In genomic region chr15:31284922-31285631, GRCm38 (mm10) we compare ENCODE assay signal across 15 mouse cellular contexts.
DNase-seq lines count a peak whose midpoint lies in the region; ATAC-seq lines count a peak whose summit lies in the region.
"Had no signal": no experiment of that assay in that cellular context is flagged by ENCODE, and none has a peak within 500 bp of the region (broad histone marks: within the 10 kb centered on the region; RNA-seq: fewer than 3 reads in every experiment).

No protein-coding gene starts in this region.

- H3K9ac ChIP-seq in hindbrain, embryonic 16.5 days (ENCODE audit: low read depth, low read length) = no peak overlapping the region
- no peak overlapping the region for H3K9ac ChIP-seq in hindbrain, embryonic 12.5 days
- no peak overlapping the region for H3K9ac ChIP-seq in forebrain, embryonic 16.5 days (replicated peaks; ENCODE audit: low read depth, low read length)
- no peak overlapping the region for H3K9ac ChIP-seq in neural tube, embryonic 15.5 days (replicated peaks)
- H3K9ac ChIP-seq: intestine, embryonic 15.5 days; lung, embryonic 15.5 days; stomach, embryonic 15.5 days had no signal

- H3K4me3 ChIP-seq in hindbrain, embryonic 16.5 days (ENCODE audit: low read length) = no peak overlapping the region
- H3K4me3 ChIP-seq in hindbrain, embryonic 12.5 days = no peak overlapping the region
- no peak overlapping the region for H3K4me3 ChIP-seq in forebrain, embryonic 16.5 days (replicated peaks; ENCODE audit: low read length)
- no peak overlapping the region for H3K4me3 ChIP-seq in neural tube, embryonic 15.5 days (replicated peaks)
- H3K4me3 ChIP-seq: intestine, embryonic 15.5 days; lung, embryonic 15.5 days; midbrain, embryonic 10.5 days; stomach, embryonic 15.5 days had no signal

- no peak overlapping the region for H3K27ac ChIP-seq in hindbrain, embryonic 16.5 days (ENCODE audit: low read depth, low read length)
- no peak overlapping the region for H3K27ac ChIP-seq in hindbrain, embryonic 12.5 days
- no peak overlapping the region for H3K27ac ChIP-seq in forebrain, embryonic 16.5 days (ENCODE audit: low read length)
- 0 out of 2 replicates have a peak overlapping the region, but pooled peaks have one; percentile 34 for H3K27ac ChIP-seq in neural tube, embryonic 15.5 days (replicated peaks)
- H3K27ac ChIP-seq: intestine, embryonic 15.5 days; lung, embryonic 15.5 days; midbrain, embryonic 10.5 days; stomach, embryonic 15.5 days had no signal

- H3K4me2 ChIP-seq in hindbrain, embryonic 16.5 days (ENCODE audit: low read length) = no peak overlapping the region
- H3K4me2 ChIP-seq in hindbrain, embryonic 12.5 days (replicated peaks) = no peak overlapping the region
- H3K4me2 ChIP-seq in forebrain, embryonic 16.5 days (ENCODE audit: low read length) = no peak overlapping the region; the same call in 1 of the 2 replicates
- no peak overlapping the region for H3K4me2 ChIP-seq in neural tube, embryonic 15.5 days
- H3K4me2 ChIP-seq: intestine, embryonic 15.5 days; lung, embryonic 15.5 days; stomach, embryonic 15.5 days had no signal

- no peaks in the 10 kb centered on the region for H3K36me3 ChIP-seq in hindbrain, embryonic 16.5 days (ENCODE audit: control insufficient read depth, insufficient read depth, low read length)
- H3K36me3 ChIP-seq in hindbrain, embryonic 12.5 days = no peaks in the 10 kb centered on the region
- H3K36me3 ChIP-seq in forebrain, embryonic 16.5 days (ENCODE audit: control insufficient read depth, insufficient read depth) = no peaks in the 10 kb centered on the region
- H3K36me3 ChIP-seq in neural tube, embryonic 15.5 days = no peaks in the 10 kb centered on the region
- H3K36me3 ChIP-seq: intestine, embryonic 15.5 days; lung, embryonic 15.5 days; midbrain, embryonic 10.5 days; stomach, embryonic 15.5 days had no signal

- no peaks in the 10 kb centered on the region for H3K9me3 ChIP-seq in hindbrain, embryonic 16.5 days (ENCODE audit: control insufficient read depth, low read length)
- no peaks in the 10 kb centered on the region for H3K9me3 ChIP-seq in hindbrain, embryonic 12.5 days (replicated peaks)
- H3K9me3 ChIP-seq in forebrain, embryonic 16.5 days (ENCODE audit: control insufficient read depth, low read length) = no peaks in the 10 kb centered on the region
- no peaks in the 10 kb centered on the region for H3K9me3 ChIP-seq in neural tube, embryonic 15.5 days (replicated peaks)
- H3K9me3 ChIP-seq: intestine, embryonic 15.5 days; lung, embryonic 15.5 days; midbrain, embryonic 10.5 days; stomach, embryonic 15.5 days had no signal

- WGBS in hindbrain, embryonic 16.5 days = 66% methylated on average over 17 of the region's 17 CpGs
- WGBS in hindbrain, embryonic 12.5 days = 88% methylated on average over 17 of the region's 17 CpGs
- WGBS in forebrain, embryonic 16.5 days = 58% methylated on average over 17 of the region's 17 CpGs
- 59% methylated on average over 17 of the region's 17 CpGs for WGBS in neural tube, embryonic 15.5 days

- no peaks in the 10 kb centered on the region for H3K27me3 ChIP-seq in hindbrain, embryonic 16.5 days (replicated peaks; ENCODE audit: control insufficient read depth, insufficient read depth, low read length)
- no peaks in the 10 kb centered on the region for H3K27me3 ChIP-seq in hindbrain, embryonic 12.5 days
- H3K27me3 ChIP-seq in forebrain, embryonic 16.5 days (replicated peaks; ENCODE audit: control insufficient read depth, insufficient read depth, low read length) = no peaks in the 10 kb centered on the region
- no peaks in the 10 kb centered on the region for H3K27me3 ChIP-seq in neural tube, embryonic 15.5 days (replicated peaks)
- H3K27me3 ChIP-seq: intestine, embryonic 15.5 days; lung, embryonic 15.5 days; Patski; stomach, embryonic 15.5 days had no signal

- no peaks in the 10 kb centered on the region; the same call in 1 of the 2 replicates for H3K4me1 ChIP-seq in hindbrain, embryonic 16.5 days (ENCODE audit: control insufficient read depth, insufficient read depth, low read depth, low read length)
- no peaks in the 10 kb centered on the region for H3K4me1 ChIP-seq in hindbrain, embryonic 12.5 days
- peaks cover 2% of the 10 kb centered on the region; the same call in 1 of the 2 replicates for H3K4me1 ChIP-seq in forebrain, embryonic 16.5 days (replicated peaks; ENCODE audit: control insufficient read depth, insufficient read depth, low read length)
- peaks cover 16% of the 10 kb centered on the region for H3K4me1 ChIP-seq in neural tube, embryonic 15.5 days
- H3K4me1 ChIP-seq: intestine, embryonic 15.5 days; lung, embryonic 15.5 days had no signal

- peak; percentile 59 for DNase-seq in urinary bladder, postnatal 14 days (ENCODE audit: low spot score)
- DNase-seq in urinary bladder, postnatal 25 days (ENCODE audit: low spot score) = no peak
- no peak for DNase-seq in natural killer cell, adult 2 months (ENCODE audit: low spot score in 2 of 2)
- DNase-seq in T-cell, adult 2 months (ENCODE audit: low spot score) = no peak
- DNase-seq: adrenal gland, postnatal 36 days; gastrocnemius, postnatal 14 days had no signal

- ATAC-seq in hindbrain, embryonic 16.5 days = peak; percentile 66
- no peak for ATAC-seq in hindbrain, embryonic 12.5 days (ENCODE audit: low FRiP score)
- peak; percentile 80 for ATAC-seq in forebrain, embryonic 16.5 days
- ATAC-seq in neural tube, embryonic 15.5 days (ENCODE audit: low FRiP score) = peak; percentile 60
- ATAC-seq: intestine, embryonic 15.5 days; Patski had no signal
